Mouse (Mus musculus): ENCODE data around the gene Arsb.

DNA sequence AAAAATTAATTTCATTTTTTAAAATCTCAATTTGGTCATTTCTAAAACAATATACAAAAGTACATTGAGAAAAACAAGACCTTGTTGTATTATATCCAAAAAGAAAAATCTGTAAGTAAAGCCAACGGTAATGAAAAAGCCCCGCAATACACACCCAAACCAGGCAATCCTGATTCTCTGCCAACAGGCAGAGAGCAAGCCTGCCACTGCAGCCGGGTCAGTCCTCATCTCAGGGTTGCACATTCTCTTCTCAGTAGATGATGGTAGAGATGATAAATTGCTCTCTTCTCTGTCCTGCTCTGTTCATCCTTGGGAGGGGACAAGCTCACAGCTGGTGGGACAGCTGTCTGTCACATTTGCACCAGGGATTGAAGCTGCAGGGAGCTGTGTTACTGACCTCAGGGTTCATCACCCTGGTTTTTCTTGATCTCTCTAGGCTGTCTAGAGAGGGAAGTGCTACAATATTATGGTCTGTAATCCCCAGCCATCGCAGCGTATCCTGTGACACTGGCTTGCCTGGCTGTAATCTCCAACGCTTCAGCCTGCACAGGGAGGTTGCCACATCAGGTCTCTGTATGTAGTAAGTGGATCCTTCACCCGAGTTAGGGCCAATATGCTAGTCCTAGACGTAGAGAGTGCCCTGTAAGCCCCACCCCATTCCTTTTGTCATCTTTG is 92.8 kb downstream of the Arsb start:
- TF ChIP-seq POLR2A (IDR thresholded peaks at IDR 0.05; ENCODE audit: borderline replicate concordance, low read depth, low read length), result no peak
- TF ChIP-seq CTCF (IDR thresholded peaks at IDR 0.05; ENCODE audit: low read depth, low read length), result no peak
